Mouse (Mus musculus): ENCODE measurements around the gene Mok. TPM values are rescaled to one million over a fixed set of nuclear protein-coding genes. Genes with fewer than 3 reads are reported as not detected.

Mok gene
- polyA plus RNA-seq, 1 experiment from 2014 or later: 7.1 TPM

DNA sequence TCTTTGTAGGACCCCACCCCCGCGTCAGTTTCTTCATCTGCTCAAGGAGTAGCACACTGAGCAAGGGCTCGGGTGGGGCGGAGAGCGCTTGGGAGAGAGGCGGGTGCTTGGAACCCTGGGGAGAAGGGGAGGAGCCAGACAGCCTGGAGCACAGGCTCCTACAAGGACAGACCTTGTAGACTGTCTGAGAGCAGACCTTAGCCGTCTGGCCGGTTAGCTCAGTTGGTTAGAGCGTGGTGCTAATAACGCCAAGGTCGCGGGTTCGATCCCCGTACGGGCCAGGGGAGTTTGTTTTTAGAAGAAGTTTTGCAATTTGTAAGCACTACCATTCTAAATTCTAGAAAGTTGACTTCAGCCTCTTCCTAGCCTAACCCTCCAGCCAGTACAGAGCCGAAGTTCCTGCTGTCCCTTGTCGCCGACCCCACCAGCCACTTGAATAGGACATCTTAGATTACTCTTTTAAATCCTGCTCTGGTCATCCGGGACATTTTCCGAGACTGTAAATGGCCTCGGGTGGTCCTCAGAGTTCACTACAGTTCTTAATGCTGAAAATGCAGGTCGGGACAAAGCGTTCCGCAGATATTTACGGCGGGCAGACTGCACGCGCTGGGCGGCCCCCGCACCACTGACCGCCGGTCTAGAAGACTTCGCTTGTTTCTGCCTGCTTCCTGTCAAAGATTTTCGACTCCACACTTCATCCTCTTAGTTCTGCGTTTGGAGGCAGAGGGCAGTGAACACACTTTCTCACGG, 4.6 kb upstream of the Mok start:
- Histone ChIP-seq H3K36me3 (replicated peaks; ENCODE audit: control insufficient read depth, insufficient read depth, low read depth, low read length) (no peaks in the 10 kb centered on the region), H3K27me3 (ENCODE audit: control insufficient read depth, insufficient read depth, low read length) (0 out of 2 replicates have a peak, but pooled peaks cover 2% of the 10 kb centered on the region), H3K27ac (replicated peaks; ENCODE audit: low read depth, low read length) (no peak overlapping the region), H3K9me3 (replicated peaks; ENCODE audit: control insufficient read depth, low read length) (no peaks in the 10 kb centered on the region), H3K4me1 (ENCODE audit: control insufficient read depth, insufficient read depth, low read length) (peaks cover 4% of the 10 kb centered on the region), H3K4me3 (ENCODE audit: low read depth, low read length) (peak overlapping the region; percentile 34), H3K4me2 (ENCODE audit: low read depth, low read length) (peak overlapping the region; percentile 66), H3K9ac (replicated peaks; ENCODE audit: low read length) (peak overlapping the region; percentile 53)
- WGBS: under 1% methylated on average over 36 of the region's 36 CpGs
- peak; percentile 94 for DNase-seq (ENCODE audit: low spot score)
- peak; percentile 89 for ATAC-seq (replicated peaks; ENCODE audit: insufficient number of reproducible peaks, low FRiP score, low TSS enrichment, low read depth)

DNA sequence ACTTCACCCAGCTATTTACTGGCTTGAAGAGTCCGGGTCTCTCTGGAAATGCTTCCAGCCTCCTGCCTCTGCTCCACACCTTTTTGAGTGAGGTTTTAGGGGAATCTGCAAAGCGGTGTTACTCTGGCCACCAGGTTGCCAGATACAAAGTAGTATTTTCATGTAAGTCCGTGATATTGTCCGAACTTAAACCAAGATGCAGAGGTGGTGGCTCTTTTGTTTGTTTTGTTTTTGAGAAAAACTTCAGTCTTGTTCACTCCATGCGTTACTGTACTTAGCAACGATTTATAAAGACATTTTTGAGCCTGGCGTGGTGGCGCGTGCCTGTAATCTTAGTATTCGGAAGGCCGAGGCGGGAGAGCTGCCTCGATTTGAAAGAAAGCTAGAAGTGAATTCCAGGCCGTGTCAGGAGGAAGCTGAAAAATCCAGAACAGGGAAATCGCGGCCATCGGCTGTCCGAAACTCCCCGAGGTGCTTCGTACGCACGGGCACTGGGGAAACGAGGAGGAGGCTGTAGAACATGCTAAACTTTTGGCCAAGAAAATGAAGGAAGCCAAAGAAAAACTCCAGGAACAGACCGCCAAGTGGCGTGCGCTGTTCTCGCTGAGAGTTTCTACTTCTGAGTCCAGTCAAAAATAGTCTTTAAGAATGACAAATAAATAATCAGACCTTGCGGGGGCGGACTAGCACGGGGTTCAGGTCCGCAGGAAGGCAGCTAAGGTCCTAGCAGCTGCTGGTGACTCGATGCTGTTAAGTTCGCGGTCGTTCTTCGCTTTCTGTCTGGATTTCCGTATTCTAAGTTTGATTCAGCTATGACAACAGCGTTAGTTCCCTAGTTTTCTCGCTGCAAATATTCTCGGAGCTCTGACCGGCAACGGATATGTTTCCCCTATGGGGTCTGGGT, 3.7 kb upstream of the Mok start:
- Histone ChIP-seq H3K4me2 (ENCODE audit: low read depth, low read length) (peak overlapping the region; percentile 66), H3K27me3 (ENCODE audit: control insufficient read depth, insufficient read depth, low read length) (0 out of 2 replicates have a peak, but pooled peaks cover 2% of the 10 kb centered on the region), H3K4me3 (ENCODE audit: low read depth, low read length) (peak overlapping the region; percentile 34), H3K4me1 (ENCODE audit: control insufficient read depth, insufficient read depth, low read length) (peaks cover 4% of the 10 kb centered on the region), H3K27ac (replicated peaks; ENCODE audit: low read depth, low read length) (no peak overlapping the region), H3K36me3 (replicated peaks; ENCODE audit: control insufficient read depth, insufficient read depth, low read depth, low read length) (no peaks in the 10 kb centered on the region), H3K9ac (replicated peaks; ENCODE audit: low read length) (peak overlapping the region; percentile 53), H3K9me3 (replicated peaks; ENCODE audit: control insufficient read depth, low read length) (no peaks in the 10 kb centered on the region)
- DNase-seq (ENCODE audit: low spot score) (peak; percentile 14), ATAC-seq (replicated peaks; ENCODE audit: insufficient number of reproducible peaks, low FRiP score, low TSS enrichment, low read depth) (no peak; the same call in 1 of the 2 replicates)
- 1% methylated on average over 42 of the region's 42 CpGs for WGBS

DNA sequence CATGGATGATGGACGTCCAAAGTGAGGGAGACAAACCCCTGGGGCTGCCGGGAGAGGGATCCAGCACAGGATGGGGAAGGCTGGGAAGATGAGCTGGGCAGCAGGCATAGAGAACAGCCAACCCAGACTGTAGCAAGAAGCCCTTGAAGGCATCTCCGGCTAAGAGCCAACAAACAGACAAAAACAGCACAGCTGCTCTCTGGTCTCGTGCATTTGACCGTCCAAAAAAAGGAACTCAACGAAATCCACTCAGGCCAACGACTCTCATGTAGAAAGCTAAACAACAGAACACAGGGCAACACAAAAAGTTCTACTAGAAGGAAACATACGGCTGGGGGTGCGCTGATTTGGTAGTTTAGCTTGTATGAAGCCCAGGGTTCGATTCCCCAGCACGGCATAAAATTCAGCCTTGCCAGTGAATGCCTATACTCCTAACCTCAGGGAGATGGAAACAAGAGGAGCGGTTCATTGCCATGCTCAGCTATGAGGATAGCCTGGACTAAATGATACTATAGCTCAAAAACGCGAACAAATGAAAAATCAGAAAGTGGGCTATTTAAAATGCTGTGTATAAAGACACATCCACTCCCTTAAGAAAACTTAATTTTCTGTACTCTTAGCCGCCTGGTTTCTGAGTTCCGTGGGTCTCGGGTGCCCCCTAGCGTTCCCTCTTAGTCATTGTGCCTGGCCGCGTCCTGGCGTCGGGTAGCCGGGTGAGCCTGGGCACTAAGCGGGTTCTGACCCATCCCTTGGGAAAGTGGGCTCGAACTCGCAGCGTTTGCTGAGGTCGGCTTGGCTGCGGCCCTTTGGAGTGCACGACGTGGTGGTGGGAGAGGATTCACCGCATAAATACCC, 2.7 kb upstream of the Mok start:
- H3K27ac ChIP-seq (replicated peaks; ENCODE audit: low read depth, low read length): no peak overlapping the region
- H3K4me1 ChIP-seq (ENCODE audit: control insufficient read depth, insufficient read depth, low read length): peaks cover 4% of the 10 kb centered on the region
- peak overlapping the region; percentile 53 for H3K9ac ChIP-seq (replicated peaks; ENCODE audit: low read length)
- peak overlapping the region; percentile 34 for H3K4me3 ChIP-seq (ENCODE audit: low read depth, low read length)
- WGBS: 18% methylated on average over 32 of the region's 32 CpGs
- 0 out of 2 replicates have a peak, but pooled peaks cover 2% of the 10 kb centered on the region for H3K27me3 ChIP-seq (ENCODE audit: control insufficient read depth, insufficient read depth, low read length)
- H3K9me3 ChIP-seq (replicated peaks; ENCODE audit: control insufficient read depth, low read length): no peaks in the 10 kb centered on the region
- H3K4me2 ChIP-seq (ENCODE audit: low read depth, low read length): peak overlapping the region; percentile 66
- no peaks in the 10 kb centered on the region for H3K36me3 ChIP-seq (replicated peaks; ENCODE audit: control insufficient read depth, insufficient read depth, low read depth, low read length)
- ATAC-seq (replicated peaks; ENCODE audit: insufficient number of reproducible peaks, low FRiP score, low TSS enrichment, low read depth) (no peak), DNase-seq (ENCODE audit: low spot score) (peak; percentile 88)

DNA sequence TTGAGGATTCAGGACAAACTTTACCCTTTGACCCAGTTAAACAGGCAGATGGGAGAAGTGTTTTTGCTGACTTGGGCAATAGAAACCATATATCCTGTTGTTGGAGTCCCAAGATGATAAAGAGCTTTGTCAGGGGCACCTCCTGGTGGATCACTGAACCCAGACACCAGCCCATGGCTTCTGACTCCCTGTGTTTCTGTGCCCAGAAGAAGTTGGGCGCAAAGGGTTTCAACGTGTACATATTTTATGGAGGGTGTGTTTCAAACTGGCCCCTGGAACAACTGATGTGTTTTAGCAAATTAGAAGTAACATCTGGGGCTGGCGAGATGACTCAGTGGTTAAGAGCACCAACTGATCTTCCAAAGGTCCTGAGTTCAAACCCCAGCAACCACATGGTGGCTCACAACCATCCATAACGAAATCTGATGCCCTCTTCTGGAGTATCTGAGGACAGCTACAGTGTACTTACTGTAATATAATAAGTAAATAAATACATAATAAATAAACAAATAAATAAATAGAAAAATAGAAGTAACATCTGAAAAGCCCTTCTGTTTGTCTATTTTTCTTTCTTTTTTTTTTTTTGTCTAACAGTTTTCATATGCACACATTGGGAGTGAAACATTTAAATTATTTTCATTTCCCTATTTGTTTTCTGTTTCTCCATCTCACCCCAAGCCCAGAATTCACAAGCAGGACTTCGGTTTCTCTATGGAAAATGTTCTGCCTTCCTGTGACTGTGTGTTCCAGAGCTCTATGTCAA, 1.2 kb upstream of the Mok start:
- no peak for ATAC-seq (replicated peaks; ENCODE audit: insufficient number of reproducible peaks, low FRiP score, low TSS enrichment, low read depth)
- Histone ChIP-seq H3K27ac (replicated peaks; ENCODE audit: low read depth, low read length) (no peak overlapping the region), H3K9ac (replicated peaks; ENCODE audit: low read length) (no peak overlapping the region), H3K4me2 (ENCODE audit: low read depth, low read length) (no peak overlapping the region), H3K4me3 (ENCODE audit: low read depth, low read length) (no peak overlapping the region), H3K4me1 (ENCODE audit: control insufficient read depth, insufficient read depth, low read length) (peaks cover 4% of the 10 kb centered on the region), H3K36me3 (replicated peaks; ENCODE audit: control insufficient read depth, insufficient read depth, low read depth, low read length) (no peaks in the 10 kb centered on the region), H3K27me3 (ENCODE audit: control insufficient read depth, insufficient read depth, low read length) (0 out of 2 replicates have a peak, but pooled peaks cover 2% of the 10 kb centered on the region), H3K9me3 (replicated peaks; ENCODE audit: control insufficient read depth, low read length) (no peaks in the 10 kb centered on the region)
- DNase-seq (ENCODE audit: low spot score): no peak
- WGBS: 64% methylated on average over 5 of the region's 5 CpGs

DNA sequence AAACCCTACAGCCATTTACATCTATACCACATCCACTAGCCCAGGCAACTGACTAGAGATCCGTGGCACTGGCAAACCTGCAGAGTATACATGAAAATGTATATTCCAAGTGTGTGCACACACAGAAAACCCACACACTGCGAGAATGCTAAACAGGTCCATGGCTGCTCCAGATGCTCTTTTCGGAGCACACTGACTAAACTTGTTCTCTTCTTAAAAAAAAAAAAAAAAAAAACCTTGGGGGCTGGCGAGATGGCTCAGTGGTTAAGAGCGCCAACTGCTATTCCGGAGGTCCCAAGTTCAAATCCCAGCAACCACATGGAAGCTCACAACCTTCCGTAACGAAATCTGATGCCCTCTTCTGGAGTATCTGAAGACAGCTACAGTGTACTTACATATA, 2.9 kb downstream of the Mok start:
- no peaks in the 10 kb centered on the region for H3K9me3 ChIP-seq (replicated peaks; ENCODE audit: control insufficient read depth, low read length)
- H3K4me2 ChIP-seq (ENCODE audit: low read depth, low read length): no peak overlapping the region
- WGBS: 89% methylated on average over 8 of the region's 8 CpGs
- H3K4me1 ChIP-seq (ENCODE audit: control insufficient read depth, insufficient read depth, low read length): no peaks in the 10 kb centered on the region; the same call in 1 of the 2 replicates
- H3K4me3 ChIP-seq (ENCODE audit: low read depth, low read length): no peak overlapping the region
- DNase-seq (ENCODE audit: low spot score) (no peak), ATAC-seq (replicated peaks; ENCODE audit: insufficient number of reproducible peaks, low FRiP score, low TSS enrichment, low read depth) (no peak)
- no peaks in the 10 kb centered on the region for H3K27me3 ChIP-seq (ENCODE audit: control insufficient read depth, insufficient read depth, low read length)
- no peak overlapping the region for H3K9ac ChIP-seq (replicated peaks; ENCODE audit: low read length)
- no peak overlapping the region for H3K27ac ChIP-seq (replicated peaks; ENCODE audit: low read depth, low read length)
- no peaks in the 10 kb centered on the region for H3K36me3 ChIP-seq (replicated peaks; ENCODE audit: control insufficient read depth, insufficient read depth, low read depth, low read length)

DNA sequence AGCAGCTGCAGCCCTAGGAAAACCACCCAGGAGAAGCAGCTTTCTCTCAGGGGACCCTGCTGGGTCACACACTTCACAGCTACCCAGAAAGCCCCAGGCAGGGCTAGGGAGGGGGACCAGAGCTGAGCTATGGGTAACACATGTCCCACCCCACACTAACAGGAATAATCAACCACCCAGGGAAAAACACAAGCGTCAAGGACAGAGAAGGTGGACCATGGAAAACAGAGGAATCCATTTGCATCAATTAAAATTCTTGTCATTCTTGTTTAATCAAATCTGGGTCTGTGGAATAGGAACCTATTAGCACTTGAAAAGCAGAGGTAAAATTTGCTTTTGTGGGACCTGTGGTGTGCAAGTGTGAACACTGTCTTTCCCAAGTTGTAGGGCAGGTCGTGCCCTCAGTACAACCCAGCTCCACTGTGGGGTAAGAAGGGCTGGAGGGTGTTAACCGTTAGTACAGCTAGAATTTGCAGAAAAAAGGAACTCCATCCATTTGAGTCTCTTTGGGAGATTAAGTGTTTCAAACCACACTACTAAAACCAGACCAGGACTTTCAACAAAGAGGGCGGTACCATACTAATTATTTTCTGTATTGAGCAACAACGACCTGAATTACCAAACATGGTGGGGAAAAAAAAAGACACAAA, 3.4 kb downstream of the Mok start:
- Histone ChIP-seq H3K9me3 (replicated peaks; ENCODE audit: control insufficient read depth, low read length) (no peaks in the 10 kb centered on the region), H3K4me2 (ENCODE audit: low read depth, low read length) (no peak overlapping the region), H3K4me3 (ENCODE audit: low read depth, low read length) (no peak overlapping the region), H3K27me3 (ENCODE audit: control insufficient read depth, insufficient read depth, low read length) (no peaks in the 10 kb centered on the region), H3K36me3 (replicated peaks; ENCODE audit: control insufficient read depth, insufficient read depth, low read depth, low read length) (no peaks in the 10 kb centered on the region), H3K4me1 (ENCODE audit: control insufficient read depth, insufficient read depth, low read length) (no peaks in the 10 kb centered on the region; the same call in 1 of the 2 replicates), H3K9ac (replicated peaks; ENCODE audit: low read length) (peak overlapping the region; percentile 32), H3K27ac (replicated peaks; ENCODE audit: low read depth, low read length) (peak overlapping the region; percentile 32; the same call in 1 of the 2 replicates)
- WGBS: 35% methylated on average over 5 of the region's 5 CpGs
- no peak for DNase-seq (ENCODE audit: low spot score)
- ATAC-seq (replicated peaks; ENCODE audit: insufficient number of reproducible peaks, low FRiP score, low TSS enrichment, low read depth): no peak

DNA sequence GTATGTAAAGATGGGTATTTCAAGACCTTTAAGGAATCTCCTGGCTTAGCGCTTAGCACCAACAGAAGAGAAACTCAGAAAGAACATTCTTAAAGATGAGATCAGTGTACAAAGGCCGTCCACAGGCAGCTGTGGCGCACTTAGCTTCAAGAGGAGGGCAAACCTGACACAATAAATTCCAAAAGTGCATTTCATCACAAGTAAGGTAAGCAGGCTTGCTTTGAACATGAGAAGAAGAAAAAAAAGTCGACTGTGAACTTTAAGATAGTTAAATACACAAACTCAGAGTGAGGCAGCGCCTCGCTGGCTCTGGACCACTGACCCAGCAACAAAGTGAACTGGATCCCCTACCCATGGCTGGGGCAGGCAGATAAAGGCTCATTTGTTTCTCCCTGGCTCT, 4.0 kb downstream of the Mok start:
- 32% methylated on average over 6 of the region's 6 CpGs for WGBS
- DNase-seq (ENCODE audit: low spot score): peak; percentile 19
- no peak overlapping the region for H3K4me2 ChIP-seq (ENCODE audit: low read depth, low read length)
- no peak overlapping the region for H3K4me3 ChIP-seq (ENCODE audit: low read depth, low read length)
- H3K4me1 ChIP-seq (ENCODE audit: control insufficient read depth, insufficient read depth, low read length): no peaks in the 10 kb centered on the region; the same call in 1 of the 2 replicates
- H3K36me3 ChIP-seq (replicated peaks; ENCODE audit: control insufficient read depth, insufficient read depth, low read depth, low read length): no peaks in the 10 kb centered on the region
- peak overlapping the region; percentile 32 for H3K9ac ChIP-seq (replicated peaks; ENCODE audit: low read length)
- peak overlapping the region; percentile 32; the same call in 1 of the 2 replicates for H3K27ac ChIP-seq (replicated peaks; ENCODE audit: low read depth, low read length)
- H3K9me3 ChIP-seq (replicated peaks; ENCODE audit: control insufficient read depth, low read length): no peaks in the 10 kb centered on the region
- no peaks in the 10 kb centered on the region for H3K27me3 ChIP-seq (ENCODE audit: control insufficient read depth, insufficient read depth, low read length)
- no peak for ATAC-seq (replicated peaks; ENCODE audit: insufficient number of reproducible peaks, low FRiP score, low TSS enrichment, low read depth)

Data from embryonic facial prominence, embryonic 11.5 days (tissue).